Mouse (Mus musculus) adrenal gland, postnatal 36 days (tissue): Measurements from ENCODE around the gene Aspn. TPM values are rescaled to one million over a fixed set of nuclear protein-coding genes. Genes with fewer than 3 reads are reported as not detected.
A peak's percentile ranks its signal among the peaks of the same experiment; 100 is the strongest.

ENCODE experiments used
- DNase-seq, 2 experiments: peaks; one replicate each; pipeline ENCODE4 v3.0.0; 2021; ENCODE audit warnings: mixed read lengths in 1 of 2
- long read RNA-seq, 2 experiments: library from polyadenylated mRNA; stranded (forward); transcript quantifications; one replicate each; pipeline ENCODE4 v2.0.0; 2021; ENCODE audit warnings: borderline sequencing depth in 2 of 2
- total RNA-seq, 2 experiments: library from RNA; stranded (reverse); gene quantifications; 2 replicates each; pipeline ENCODE4 v1.2.3; 2021

Gene Aspn
- 10 to 100 TPM in 1 of 2 experiments, 1 to 10 TPM in 1; 4.9 to 10.6 TPM for total RNA-seq
- long read RNA-seq, experiment 1, partial matches to known transcripts: 0 of 3 reads
- long read RNA-seq, experiment 1, other reads (novel, unspliced or antisense): 1 of 3 reads
- long read RNA-seq, experiment 2, partial matches to known transcripts: 0 of 2 reads
- long read RNA-seq, experiment 2, other reads (novel, unspliced or antisense): 0 of 2 reads

DNA sequence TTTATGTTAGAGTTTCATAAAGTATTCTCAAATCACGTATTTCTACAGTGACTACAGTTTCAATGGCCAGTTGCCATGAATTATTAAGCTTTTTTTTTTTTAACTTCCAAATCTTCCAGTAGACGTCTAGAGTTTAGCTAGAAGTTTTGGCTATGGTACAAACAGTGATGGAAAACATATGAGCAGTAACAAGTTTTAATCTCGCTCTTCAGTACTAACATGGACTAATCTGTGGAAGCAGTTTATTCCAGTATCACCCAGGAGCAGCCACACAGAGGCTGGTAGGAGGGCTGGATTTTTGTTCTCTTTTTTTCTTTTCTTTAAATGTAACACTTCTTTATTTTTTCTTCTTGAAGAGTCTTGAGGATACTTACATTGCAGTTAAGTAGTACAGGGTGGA, at the start of gene Aspn:
Gene Aspn (plus strand): TSS at position 165 of the 400 bp plus-strand sequence.
- DNase-seq: no peak

DNA sequence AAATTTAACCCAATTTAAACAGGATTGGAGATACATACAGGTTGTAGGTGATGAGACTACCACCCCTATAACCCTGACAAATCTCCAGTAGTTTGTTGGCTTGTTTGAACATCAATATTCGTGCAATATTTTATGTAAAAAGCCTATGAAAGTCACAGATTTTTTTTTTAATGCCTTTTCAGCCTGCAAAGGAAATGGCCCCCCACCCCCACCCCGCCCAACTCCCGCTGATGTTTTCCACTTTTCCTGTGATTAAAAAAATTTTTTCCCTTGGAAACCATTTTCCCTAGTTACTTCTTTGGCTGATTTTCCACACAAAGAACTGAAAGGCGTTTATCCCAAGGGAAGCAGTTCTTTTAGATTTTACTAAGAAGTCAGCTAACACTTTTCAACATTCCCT, 39.7 kb upstream of the Aspn start, which contains the start of gene Ecm2:
Gene Ecm2 (plus strand): TSS at position 301 of the 400 bp plus-strand sequence.
- no peak for DNase-seq

DNA sequence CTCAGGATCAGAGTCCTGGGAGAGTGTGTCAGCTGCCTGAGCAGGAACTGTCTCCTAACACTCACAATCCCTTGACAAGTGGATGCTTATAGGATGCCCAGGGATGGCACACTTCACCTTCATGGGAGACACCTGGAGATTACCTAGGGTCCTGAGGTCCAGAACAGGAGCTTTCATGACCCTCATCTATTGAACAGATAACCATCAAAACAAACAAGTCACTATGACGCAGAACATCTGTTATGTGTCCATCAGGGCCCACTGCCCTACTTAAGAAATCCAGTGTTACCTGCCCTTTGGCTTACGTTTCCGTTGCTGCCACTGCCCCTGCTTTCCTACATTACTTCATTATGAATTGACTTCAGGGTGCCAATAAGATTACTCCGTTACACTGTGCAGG, 38.5 kb upstream of the Aspn start:
- no peak for DNase-seq

DNA sequence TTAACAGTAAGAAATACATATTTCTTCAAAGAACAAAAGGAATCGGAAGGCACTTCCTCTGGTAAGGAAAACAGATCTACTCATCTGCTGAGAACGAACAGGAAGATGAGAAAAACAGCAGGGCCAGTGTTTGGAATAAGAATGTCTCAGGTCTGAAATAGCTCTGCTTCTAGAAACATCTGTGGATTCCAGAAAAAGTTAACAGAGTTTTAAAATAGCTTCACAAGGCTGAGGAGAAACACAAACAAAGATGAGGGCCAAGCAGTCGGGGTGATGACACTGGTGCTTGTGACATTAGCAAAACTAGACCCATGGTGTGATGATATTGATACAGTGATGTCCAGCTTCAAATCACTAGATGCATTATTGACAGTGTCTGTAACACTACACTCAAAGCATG, 37.1 kb upstream of the Aspn start:
- no peak for DNase-seq

DNA sequence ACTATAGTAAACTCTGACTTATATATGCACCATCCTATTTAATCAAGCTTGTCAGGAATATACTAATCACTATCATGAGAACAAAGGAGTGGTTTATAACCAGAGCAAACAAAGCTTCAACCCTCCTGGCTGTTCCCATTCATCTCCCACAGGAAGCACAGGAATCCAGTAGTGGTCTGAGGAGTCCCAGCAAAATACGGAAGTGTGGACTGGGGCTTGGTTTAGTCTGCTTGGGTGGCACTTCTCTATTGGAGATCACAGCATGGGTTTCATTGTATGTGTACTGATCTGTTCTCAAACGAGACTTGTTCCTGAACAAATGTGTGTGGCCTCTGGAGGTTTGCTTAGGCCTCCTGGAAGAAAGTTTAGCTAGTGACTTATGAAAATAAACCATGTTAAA, 25.5 kb upstream of the Aspn start:
- DNase-seq: no peak

DNA sequence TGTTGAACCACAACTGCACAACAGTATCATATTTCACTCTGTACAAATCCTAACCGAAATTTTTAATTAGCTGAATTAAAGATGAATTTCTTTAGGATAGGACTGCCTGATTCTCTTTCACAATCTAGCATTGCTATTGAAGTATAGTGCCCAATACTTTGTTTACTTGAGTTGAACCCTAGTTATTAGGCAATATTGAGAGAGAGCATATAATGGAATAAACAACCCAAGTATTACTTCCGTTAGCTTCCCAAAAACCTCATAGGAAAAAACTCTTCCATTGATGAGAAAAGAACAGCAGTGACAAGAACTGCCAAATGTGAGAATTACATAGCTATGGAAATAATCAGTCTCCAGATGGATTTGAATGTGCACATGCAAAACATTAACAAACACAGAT, 18.0 kb upstream of the Aspn start:
- no peak for DNase-seq

DNA sequence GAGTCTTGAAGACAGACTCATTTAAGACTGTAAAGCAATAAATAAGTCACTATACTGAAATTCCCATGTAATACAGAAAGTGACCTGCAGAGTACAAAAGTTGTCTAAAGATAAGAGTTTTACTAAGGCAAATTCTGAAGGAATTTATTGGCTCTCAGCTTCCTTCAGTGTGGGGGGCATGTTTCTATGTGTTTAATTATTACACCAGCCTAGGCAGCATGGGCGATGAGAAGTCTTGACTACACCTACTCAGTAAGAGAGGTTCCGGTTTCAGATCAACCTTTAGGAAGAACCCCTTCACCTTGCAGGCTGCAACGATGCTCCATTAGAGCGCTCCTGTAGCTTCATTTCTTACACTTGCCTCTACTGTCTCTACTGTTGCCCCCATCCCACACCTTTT, 13.6 kb upstream of the Aspn start:
- no peak for DNase-seq

DNA sequence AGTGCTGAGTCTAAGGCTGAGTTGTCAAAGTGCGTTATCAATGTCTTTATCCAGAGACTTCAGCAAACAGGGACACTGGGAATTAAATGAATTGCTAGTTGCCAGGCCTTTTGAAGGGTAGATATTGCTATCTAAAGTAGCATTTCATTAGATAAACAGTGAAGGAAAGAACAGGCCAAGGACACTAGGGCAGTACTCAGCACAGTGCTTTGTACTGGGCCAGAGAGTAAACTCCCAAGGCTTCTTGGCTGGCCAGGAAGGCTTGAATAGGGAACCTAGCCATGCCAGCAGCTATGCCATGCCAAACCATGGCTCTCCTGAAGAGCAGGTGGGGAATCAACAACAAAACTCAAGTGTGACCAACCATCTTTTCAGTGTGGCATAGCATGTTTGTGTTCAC, 7.3 kb upstream of the Aspn start:
- peak; percentile 19 to 33 for DNase-seq

DNA sequence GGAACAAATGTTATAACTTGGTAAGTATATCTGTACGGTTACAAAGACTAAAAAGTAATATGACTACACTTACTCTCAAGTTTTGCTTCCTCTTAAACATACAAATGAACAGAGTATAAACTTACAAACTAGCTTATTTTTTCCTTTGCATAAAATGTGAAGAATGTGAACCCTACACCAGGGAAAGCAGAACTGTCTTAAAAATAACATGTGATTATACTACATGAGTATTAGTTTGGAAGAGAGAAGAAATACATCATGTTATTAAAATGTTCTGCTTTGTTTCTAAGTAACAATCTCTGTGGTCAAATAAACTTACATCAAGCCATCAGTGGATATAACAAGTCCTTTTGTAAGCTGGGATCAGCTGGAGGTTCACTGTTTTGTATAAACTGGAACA, 5.5 kb upstream of the Aspn start:
- DNase-seq: no peak

DNA sequence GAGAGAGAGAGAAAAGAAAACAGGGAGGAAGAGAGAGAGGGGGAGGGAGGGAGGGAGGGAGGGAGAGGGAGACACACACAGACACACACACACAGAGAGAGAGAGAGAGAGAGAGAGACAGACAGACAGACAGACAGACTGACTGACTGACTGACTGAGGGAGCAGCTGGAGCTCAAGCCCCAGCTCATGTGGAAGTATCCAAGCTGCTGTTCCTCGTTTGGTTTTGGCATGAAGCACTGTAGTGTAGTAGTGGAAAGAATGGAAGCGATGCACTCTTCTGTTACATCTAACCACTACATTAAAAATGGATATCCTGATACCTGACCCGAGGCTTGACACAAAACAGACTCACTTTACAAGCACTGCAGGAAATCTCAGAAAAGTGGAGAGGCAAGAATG, 1.4 kb downstream of the Aspn start:
- no peak for DNase-seq

DNA sequence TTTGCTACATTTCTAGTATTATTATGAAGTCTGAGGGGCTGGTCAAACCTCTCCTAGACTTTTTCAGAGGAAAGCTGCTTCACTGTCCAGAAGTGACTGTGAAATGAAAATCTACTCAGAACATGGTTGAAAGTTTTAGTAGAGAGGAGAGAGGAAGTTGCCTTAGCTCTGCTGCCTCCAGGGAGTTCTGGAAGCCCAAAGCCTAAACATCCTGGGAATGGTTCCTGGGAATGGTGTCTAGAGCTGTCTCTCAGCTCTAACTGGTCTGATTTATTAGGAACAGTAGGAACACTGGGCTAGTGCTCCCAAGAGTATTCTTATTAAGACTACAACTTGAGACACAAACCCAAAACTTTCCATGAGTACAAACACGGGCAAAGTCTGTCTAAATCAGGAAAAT, 2.3 kb downstream of the Aspn start:
- DNase-seq: no peak

DNA sequence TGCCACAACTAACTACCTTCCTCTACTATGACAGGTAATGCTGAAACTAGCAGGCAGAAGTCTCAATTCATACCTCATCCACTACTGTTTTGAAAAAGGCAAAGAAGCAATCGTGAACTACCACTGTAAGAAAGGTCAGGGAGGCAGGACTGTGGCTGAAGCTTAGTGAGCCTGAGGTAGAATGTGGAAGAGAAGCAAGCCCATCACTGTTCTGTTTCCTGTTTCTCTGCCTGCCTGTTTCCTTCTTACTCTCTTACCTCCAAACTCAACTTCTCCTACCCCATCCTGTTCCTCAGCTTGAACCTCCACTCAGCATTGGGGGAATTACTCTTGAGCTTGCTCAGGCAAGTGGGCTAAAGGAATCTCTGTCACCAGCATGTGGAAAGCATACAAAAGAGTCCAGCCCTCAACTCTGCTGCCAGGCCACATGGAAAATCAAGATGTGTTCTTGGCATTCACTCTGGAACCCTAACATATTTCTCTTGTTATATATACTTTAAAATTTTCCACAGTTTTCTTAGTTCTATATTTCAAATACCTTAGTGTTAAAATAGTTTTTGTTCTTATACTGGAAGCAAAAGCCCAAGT, 3.4 kb downstream of the Aspn start:
- DNase-seq: no peak

DNA sequence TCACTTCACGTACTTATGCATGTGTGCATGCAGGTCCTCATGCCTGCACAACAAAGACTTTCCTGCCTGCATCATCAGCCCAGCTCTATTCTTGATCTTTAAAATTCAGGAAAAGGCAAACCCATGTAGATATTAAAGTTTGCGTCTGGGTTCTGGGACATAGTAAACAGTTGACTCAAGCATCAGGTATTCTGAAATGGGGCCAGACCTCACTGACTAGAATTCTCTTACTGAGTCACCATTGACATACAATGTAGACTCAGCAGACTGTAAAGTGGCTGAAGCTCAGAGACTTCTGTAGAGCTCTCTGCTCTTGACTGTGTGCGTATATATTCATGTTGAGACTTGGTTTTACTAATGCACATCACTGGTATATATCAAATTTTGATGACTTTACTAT, 5.4 kb downstream of the Aspn start:
- DNase-seq: peak in 1 of 2 experiments; percentile 13

DNA sequence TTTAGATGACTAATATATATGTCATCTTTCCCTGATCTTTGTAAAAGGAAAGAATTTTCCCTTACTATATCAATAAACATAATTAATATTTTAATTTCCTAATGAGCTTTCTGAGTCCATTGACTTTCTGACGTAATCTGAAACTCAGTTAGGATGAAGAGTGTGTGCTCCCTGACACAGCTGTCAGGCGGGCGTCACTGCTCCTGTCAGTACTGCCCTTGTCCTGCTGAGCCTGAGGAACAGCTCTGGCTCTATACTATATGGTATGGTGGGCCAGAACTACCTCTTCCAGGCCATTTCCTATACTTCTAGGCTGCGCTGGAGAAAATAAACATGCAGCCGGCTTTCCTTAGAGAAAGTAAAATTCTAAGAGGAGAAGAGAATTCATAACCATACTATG, 10.3 kb downstream of the Aspn start:
- no peak for DNase-seq

DNA sequence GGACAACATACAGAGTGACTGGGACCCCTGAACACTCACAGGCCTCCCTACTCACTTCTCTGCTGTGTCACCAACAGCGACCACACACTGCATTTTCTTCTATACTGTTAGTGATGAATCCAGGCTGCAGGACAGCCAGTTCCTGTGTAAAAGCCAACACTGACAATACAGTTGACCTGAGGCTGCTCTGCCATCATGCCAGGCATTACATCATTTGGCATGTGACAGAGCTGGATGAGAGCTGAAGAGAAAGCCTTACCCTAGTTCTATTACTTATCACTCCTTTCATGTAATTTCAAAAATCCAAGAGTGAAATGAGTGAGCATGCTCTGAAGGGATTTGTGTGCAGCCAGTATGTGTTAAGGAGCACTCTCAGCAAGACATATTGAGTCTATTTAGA, 12.0 kb downstream of the Aspn start:
- peak in 1 of 2 experiments; percentile 12 for DNase-seq

DNA sequence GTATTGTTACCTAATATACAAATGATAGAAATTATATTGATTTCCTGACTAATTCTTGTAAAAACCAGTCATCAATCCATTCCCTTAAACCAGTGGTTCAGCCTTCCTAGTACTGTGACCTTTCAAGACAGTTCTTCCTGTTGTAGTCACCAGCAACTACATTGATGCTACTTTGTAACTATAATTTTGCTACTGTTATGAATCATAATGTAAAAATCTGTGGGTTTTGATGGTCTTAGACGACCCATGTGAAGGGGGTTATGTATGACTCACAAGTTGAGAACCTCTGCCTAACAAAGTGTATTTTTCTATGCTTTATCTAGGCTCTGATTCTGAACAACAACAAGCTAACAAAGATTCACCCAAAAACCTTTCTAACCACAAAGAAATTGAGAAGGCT, 12.7 kb downstream of the Aspn start:
- DNase-seq: no peak

DNA sequence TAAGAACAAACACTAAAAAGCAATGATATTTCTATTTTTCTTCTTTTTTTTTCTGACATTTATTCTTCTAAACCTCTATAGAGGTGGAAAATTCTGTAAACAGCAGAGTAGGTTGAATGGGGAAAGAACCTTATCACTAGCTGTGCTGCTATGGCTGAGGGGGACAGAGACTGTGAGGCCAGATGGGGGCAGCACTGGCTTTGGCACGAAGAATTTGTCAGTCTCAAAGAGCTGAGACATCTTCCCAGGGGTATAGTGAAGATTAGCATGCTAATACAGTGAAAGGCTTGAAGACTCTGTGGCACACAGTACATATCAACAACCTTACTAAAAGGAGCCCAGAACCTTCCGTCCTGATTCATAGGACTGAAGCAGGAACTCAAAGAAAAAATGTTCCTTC, 14.9 kb downstream of the Aspn start:
- peak; percentile 49 to 62 for DNase-seq

DNA sequence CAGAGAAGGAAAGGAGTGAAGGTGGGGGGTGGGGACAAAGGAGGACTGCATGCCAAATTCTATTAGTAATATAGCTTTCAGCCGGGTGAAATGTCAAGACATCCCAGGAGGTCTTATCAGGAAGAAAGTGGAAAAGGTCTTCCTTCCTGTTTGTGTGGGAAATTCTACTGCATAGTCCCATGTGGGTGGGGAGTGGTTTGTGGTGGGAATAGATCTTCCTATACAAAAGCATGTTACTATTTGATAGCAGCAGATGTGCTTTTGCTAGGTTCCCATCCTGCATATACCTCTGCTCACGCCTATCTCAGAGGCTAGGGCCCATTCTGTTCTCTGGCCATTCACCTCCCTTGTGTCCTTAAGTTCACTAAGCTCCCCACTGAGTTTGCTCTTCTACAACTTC, 16.6 kb downstream of the Aspn start:
- DNase-seq: no peak

DNA sequence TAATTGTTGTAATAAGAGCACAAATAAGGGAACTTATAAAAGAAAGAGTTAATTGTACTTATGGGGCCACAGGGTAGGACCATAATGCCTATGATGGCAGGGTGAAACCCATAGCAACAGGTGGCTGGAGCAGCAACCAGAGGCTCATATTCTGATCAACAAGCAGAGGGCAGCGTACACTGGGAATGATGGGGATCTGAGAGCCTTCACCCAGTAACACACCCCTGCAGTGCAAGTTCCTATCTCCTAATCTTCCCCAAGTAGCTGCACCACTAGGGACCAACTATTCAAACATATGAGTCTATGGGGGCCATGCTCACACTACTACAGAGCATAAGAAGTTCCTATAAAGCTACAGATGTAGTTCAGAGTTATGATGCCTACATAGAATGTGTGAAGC, 20.1 kb downstream of the Aspn start:
- DNase-seq: no peak

DNA sequence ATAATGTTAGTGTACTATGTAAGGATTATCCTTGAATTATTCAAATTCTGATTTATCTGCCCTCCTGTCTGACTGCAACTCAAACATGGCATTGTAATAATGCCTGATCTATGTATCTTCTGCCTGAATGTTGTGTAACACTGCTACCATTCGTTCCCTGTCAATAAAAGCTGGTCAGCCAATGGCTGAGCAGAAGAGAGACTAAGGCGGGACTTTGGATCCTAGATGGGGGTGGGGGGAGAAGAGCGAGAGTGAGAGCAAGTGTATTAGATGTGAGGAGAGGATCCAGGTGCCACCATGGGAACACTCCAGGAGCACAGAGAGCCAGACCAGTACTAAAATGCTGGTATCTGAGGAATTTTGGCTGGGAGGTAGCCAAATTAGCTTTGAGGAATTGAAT, 26.1 kb downstream of the Aspn start:
- DNase-seq: no peak

DNA sequence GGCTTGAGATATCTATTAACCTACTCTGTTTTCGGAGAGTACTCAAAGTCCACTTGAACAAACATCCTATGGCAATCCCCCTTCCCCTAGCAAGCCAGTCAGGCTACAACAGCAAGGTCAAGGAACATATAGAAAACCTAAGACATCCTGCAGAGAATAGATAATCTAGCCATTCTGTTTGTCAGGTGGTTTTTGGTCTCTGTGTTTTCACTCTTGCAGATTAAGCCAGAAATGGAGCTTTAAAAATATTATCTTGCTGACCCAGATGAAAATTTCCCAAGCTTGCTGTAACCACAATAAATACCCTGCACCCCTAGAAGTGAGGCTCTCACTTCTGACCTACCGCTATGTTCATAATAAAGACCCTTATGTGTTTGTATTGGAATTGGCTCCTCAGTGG, 27.2 kb downstream of the Aspn start:
- no peak for DNase-seq

DNA sequence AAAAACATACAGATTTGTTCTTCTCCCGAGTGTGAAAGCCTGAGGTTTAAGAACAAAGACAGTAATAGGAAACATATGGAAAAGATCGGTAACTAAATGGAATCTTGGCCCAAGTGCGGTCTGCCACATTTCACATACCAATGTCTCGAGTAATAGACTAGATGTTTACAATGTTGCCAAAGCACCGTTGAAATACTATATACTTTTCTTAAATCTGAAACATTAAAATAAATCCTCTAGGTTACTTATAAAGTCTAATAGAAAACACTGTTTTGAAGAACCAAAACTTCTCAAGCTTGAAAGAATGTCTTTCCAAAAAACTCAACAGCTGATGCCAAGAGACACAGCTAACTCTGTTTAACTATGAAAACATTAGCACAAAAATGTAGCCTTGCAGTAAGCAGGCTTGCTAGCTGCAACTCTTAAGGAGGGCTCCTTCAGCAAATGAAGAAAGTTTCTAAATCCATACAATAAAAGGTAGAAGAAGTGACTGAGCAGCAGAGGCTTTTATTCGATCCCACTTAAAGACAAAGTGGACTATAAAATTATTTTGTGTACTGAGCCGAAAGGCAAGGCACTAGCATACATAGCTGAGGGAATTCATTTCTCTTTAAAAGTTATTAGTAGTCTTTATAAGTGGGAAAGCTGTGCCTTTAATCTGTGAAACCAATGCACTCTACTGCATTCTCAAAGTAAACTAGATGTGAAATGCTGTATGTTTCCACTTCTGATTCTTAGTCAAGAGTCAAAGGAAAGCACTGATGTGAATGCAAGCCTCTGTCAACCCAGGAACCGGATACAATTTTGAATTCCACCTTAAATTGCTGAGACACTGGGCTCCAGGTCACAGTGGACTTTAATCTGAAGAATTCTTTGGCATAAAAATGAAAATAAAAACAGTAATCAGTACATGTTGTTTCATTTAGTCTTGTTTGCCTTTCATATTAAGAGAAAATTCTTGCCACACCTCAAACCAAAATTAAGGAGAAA, 37.6 kb downstream of the Aspn start, which contains the start of gene Omd:
Gene Omd (plus strand): TSS at position 922 of the 990 bp plus-strand sequence.
- DNase-seq: no peak

DNA sequence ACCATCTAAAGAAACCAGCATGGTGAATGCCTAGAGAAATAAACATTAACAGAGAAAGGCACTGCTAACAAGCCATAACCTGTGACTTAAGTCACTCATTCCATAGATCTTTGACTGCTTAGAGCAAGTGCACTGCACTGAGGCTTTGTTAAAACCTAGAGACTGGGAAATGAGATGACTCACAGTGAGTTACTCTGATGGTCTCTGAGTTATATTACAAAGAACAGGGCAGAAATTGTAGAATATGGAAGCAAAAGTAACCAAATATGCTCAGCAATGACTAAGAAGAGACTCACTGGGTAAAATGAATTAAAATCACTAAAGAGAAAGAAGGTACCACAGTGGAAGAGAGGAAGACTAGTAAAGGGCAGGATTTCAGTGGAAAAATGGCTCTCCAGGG, 39.6 kb downstream of the Aspn start:
- DNase-seq: no peak
